Mouse (Mus musculus): ENCODE results near the gene Ms4a6c. TPM values are rescaled to one million over a fixed set of nuclear protein-coding genes. Genes with fewer than 3 reads are reported as not detected.
"Not testable (repeated sequence)": the region's sequence is repeated elsewhere in the genome, so short reads cannot be mapped to it uniquely, and the experiment has no call there.

Gene Ms4a6c
- total RNA-seq, 2 experiments from 2014 or later = 4.7 to 8.4 TPM

DNA sequence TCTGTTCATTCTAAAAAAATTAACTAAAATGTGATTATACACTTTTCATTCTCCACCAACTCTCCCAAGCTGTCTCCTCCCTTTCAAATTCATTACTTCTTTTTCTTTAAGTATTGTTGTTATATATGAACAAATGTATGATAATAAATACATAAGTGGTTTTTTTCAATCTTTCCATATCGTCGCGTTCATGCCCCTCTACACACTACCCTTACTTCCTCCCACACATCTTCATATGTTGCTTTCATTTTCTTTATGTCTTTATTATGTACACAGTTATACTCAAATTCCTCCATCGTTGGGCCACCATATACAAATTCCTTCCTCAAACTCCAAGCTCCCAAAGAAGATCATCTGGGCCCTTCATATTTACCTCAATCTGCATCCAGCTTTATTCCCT is 32.2 kb downstream of the Ms4a6c start:
- DNase-seq = no peak

DNA sequence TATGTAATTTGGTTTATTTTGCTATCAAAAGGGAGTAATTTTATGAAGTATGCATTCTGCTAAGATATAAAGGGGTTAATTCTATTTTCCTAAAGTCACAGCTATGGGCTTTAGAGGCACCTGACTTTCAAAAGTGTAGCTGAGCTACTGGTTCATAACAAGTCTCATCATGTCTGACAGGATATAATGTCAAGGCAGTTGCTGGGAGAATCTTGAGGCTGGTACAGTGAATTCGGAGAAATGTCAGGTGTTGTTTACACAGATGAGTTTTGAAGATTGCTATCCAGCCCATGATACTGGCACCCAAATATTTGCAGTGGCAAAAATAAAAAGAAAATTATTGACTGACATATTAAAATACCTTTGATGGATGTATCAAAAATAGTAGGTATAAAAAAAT is 35.7 kb downstream of the Ms4a6c start:
- no peak for DNase-seq

DNA sequence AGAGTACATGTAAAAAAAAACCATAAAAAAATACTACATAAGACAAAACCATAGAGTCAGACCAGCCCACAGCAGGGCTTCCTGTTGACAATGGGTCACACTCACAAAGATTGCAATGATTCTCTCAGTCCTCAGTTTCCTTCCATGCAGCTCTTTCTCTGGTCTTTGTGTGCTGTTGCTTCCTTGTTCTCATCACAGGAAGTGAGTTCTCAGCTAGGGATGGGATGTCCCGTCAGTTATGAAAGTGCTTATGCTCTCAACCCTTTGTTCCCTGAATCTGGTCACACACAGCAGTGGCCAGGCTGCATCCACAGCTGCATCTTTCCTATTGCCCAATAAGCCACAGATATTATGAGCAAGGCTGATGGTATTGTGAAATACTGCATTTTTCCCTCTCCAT is 44.3 kb downstream of the Ms4a6c start:
- no peak for DNase-seq

DNA sequence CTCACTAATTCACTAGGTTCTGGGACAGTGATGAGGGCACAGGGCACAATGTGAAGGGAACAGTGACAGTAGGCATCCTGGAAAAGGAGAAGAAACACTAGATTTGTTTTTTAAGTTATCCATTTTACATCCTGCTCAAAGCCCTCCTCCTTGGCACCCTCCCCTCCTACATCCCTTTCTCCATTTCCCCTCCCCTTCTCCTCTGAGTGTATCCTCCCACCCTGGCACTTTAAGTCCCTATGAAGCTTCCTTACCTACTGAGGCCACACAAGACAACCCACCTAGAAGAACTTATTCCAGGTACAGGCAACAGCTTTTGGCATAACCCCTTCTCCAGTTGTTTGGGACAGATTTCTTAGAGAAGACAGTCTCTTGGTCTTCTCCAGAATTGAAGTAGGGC is 47.1 kb downstream of the Ms4a6c start, which contains the start of gene Ms4a6b:
Gene Ms4a6b (plus strand): TSS at position 267 of the 400 bp plus-strand sequence.
- no peak for DNase-seq

DNA sequence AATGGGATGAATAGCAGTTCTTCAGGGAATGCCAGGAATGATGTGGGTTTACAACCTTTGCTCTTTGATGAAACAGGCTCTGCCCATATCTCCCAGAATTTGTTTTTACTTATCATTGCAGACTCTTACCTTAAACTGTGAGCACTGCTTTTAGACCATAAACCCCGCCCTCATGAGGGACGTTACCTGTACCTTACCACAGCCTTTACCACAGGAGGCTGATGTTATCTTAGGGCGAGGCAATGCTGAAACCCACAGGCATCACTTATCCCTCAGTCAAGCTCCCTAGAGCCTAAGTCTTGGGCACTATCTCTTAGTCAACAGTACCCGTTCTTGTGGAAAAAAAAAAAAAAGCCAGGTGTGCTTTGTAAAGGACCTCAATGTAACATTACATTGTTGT is 47.7 kb downstream of the Ms4a6c start:
- DNase-seq = no peak

DNA sequence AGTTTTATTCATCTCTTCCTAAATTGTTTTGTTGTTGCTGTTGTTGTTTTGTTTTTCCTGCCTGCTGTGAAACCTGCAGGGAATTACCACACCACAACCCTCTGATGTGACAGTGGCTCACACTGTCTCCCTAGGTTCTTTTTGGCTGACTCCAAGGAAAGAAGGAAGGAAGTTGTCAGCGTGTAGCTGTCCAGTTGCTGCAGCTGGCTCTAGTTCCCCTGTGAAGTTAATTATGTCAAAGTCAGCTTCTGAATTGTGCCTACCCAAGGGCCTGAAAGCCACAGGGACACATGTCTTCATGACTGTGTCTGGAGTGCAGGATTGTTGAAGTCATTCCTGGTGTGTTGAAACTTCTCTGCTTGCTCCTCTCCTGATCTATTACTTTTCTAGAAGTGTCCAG is 48.2 kb downstream of the Ms4a6c start:
- not testable (repeated sequence) for DNase-seq

DNA sequence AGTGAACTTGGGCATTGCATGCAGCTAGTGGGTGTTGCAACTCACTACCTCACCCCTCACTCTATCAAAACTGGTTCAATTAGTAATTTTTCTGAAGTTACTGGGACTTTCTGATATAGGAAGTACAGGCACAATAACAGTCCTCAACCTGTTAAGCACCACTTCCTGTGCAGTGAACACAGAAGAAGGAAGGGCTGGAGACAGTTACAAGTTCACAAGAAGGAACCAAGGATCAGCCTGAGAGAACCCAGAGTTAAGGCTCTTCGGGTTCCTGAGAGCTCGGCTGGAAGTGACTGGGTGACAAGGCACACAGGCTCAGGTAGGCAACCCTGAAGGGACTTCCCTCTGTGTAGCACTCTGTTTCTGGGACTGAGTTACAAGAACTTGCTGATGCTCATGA is 49.2 kb downstream of the Ms4a6c start:
- not testable (repeated sequence) for DNase-seq

DNA sequence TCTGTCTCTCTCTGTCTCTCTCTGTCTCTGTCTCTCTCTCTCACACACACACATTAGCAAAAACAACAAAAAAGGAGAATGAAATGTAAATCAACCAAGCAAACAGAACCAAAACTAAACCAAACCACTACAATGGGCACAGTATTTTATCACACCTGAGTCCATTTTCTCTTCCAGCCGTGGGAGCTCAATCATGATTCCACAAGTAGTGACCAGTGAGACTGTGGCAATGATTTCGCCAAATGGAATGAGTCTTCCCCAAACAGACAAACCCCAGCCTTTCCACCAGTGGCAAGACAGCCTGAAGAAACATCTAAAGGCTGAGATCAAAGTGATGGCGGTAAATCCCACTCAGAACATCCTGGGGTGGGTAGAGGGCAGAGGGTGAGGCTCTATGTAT is 51.0 kb downstream of the Ms4a6c start:
- no peak for DNase-seq

Other genes with a start within 250 kb of the Ms4a6c start
- gene Ms4a12, start 236.9 kb upstream of the Ms4a6c start, total RNA-seq (2021) = not detected
- gene Ms4a1, start 203.1 kb upstream of the Ms4a6c start, total RNA-seq (2021) = 1 to 10 TPM; 3.6 to 4.1 TPM
- not detected for gene Ms4a5, start 185.5 kb upstream of the Ms4a6c start, total RNA-seq (2021)
- gene Ms4a14, start 154.9 kb upstream of the Ms4a6c start, total RNA-seq (2021) = not detected
- gene Ms4a7, start 133.2 kb upstream of the Ms4a6c start, total RNA-seq (2021) = 1 to 10 TPM in 1 of 2 experiments, under 1 TPM in 1; 0.96 to 1.8 TPM
- gene Ms4a4a, start 93.8 kb upstream of the Ms4a6c start, total RNA-seq (2021) = 1 to 10 TPM; 2.6 to 6.4 TPM
- 1 to 10 TPM; 1.3 to 1.5 TPM for gene Ms4a4c, start 64.6 kb upstream of the Ms4a6c start, total RNA-seq (2021)
- gene Ms4a4b, start 25.8 kb upstream of the Ms4a6c start, total RNA-seq (2021) = 1 to 10 TPM; 8.4 to 9.8 TPM
- gene Gm8369, start 16.6 kb downstream of the Ms4a6c start, total RNA-seq (2021) = 1 to 10 TPM in 1 of 2 experiments, under 1 TPM in 1; 1.00 to 1.1 TPM
- 1 to 10 TPM; 5.0 to 8.3 TPM for gene Ms4a6b, start 47.1 kb downstream of the Ms4a6c start, total RNA-seq (2021)
- gene Ms4a4d, start 67.4 kb downstream of the Ms4a6c start, total RNA-seq (2021) = 1 to 10 TPM; 1.1 to 1.5 TPM
- 1 to 10 TPM; 2.7 to 3.8 TPM for gene Ms4a6d, start 135.5 kb downstream of the Ms4a6c start, total RNA-seq (2021)
- under 1 TPM; 0.12 to 0.24 TPM for gene Ms4a2, start 154.4 kb downstream of the Ms4a6c start, total RNA-seq (2021)
- under 1 TPM in 1 of 2 experiments, not detected in 1; 0.63 TPM for gene Ms4a3, start 171.5 kb downstream of the Ms4a6c start, total RNA-seq (2021)
- gene Oosp2, start 191.2 kb downstream of the Ms4a6c start, total RNA-seq (2021) = not detected
- gene Oosp1, start 221.8 kb downstream of the Ms4a6c start, total RNA-seq (2021) = 1 to 10 TPM in 1 of 2 experiments, not detected in 1; 1.2 TPM
- gene Oosp3, start 227.7 kb downstream of the Ms4a6c start, total RNA-seq (2021) = not detected

Measured in adrenal gland, postnatal 10 days (tissue).